ENCODE assay signal across 12 mouse cellular contexts in genomic region chr15:24725170-24725569, GRCm38 (mm10).
"Had no signal": no experiment of that assay in that cellular context is flagged by ENCODE, and none has a peak within 500 bp of the region (broad histone marks: within the 10 kb centered on the region; RNA-seq: fewer than 3 reads in every experiment).

No protein-coding gene starts in this region.

- H3K36me3 ChIP-seq: limb, embryonic 12.5 days; limb, embryonic 15.5 days had no signal

- H3K9me3 ChIP-seq: limb, embryonic 12.5 days; limb, embryonic 15.5 days had no signal

- H3K9ac ChIP-seq: limb, embryonic 12.5 days; limb, embryonic 15.5 days; liver, embryonic 14.5 days; liver, postnatal 0 days; lung, embryonic 14.5 days had no signal

- DNase-seq: kidney, adult 18-20 months; liver, postnatal 0 days; thymus, postnatal 25 days had no signal

- H3K27ac ChIP-seq: limb, embryonic 12.5 days; limb, embryonic 15.5 days; liver, embryonic 14.5 days; macrophage had no signal

- H3K27me3 ChIP-seq: limb, embryonic 12.5 days; limb, embryonic 15.5 days had no signal

- H3K4me1 ChIP-seq: limb, embryonic 12.5 days; limb, embryonic 15.5 days had no signal

- ATAC-seq: intestine, embryonic 16.5 days; liver, postnatal 0 days; lung, postnatal 0 days had no signal

- H3K4me3 ChIP-seq: limb, embryonic 12.5 days; limb, embryonic 15.5 days; myocyte had no signal

- H3K4me2 ChIP-seq: limb, embryonic 12.5 days; limb, embryonic 15.5 days; liver, embryonic 11.5 days; lung, embryonic 14.5 days had no signal
